Mouse (Mus musculus) neural tube, embryonic 15.5 days (tissue): ENCODE results near the gene Lmtk2. TPM values are rescaled to one million over a fixed set of nuclear protein-coding genes. Genes with fewer than 3 reads are reported as not detected.

ENCODE experiments used
- ATAC-seq: fragments of 200-750 bp; cut with Nextera tagmentation; 2 replicates; pipeline ENCODE4 v1.8.0; 2017; ENCODE audit warnings: mild to moderate bottlenecking, moderate TSS enrichment, moderate library complexity; ENCODE audit not compliant: low FRiP score
- H3K27ac ChIP-seq: fragments of 300-500 bp; sonication (generic); replicated peaks from 2 replicates; pipeline ENCODE4 v1.5.1; 2015; ENCODE audit warnings: mild to moderate bottlenecking, inconsistent platforms
- H3K27me3 ChIP-seq: fragments of 300-500 bp; sonication (generic); replicated peaks from 2 replicates; pipeline ENCODE4 v1.6.1; 2015; ENCODE audit warnings: inconsistent platforms
- H3K36me3 ChIP-seq: fragments of 300-500 bp; sonication (generic); 2 replicates; pipeline ENCODE4 v1.6.1; 2015; ENCODE audit warnings: inconsistent platforms
- H3K4me1 ChIP-seq: fragments of 300-500 bp; sonication (generic); 2 replicates; pipeline ENCODE4 v1.6.1; 2015; ENCODE audit warnings: inconsistent platforms
- H3K4me2 ChIP-seq: fragments of 300-500 bp; sonication (generic); 2 replicates; pipeline ENCODE4 v1.6.1; 2015; ENCODE audit warnings: inconsistent platforms, mild to moderate bottlenecking, moderate library complexity
- H3K4me3 ChIP-seq: fragments of 300-500 bp; sonication (generic); replicated peaks from 2 replicates; pipeline ENCODE4 v1.5.1; 2015; ENCODE audit warnings: mild to moderate bottlenecking, inconsistent platforms
- H3K9ac ChIP-seq: fragments of 300-500 bp; sonication (generic); replicated peaks from 2 replicates; pipeline ENCODE4 v1.6.1; 2015; ENCODE audit warnings: mild to moderate bottlenecking, inconsistent platforms
- H3K9me3 ChIP-seq: fragments of 300-500 bp; sonication (generic); replicated peaks from 2 replicates; pipeline ENCODE4 v1.6.1; 2016; ENCODE audit warnings: inconsistent platforms
- WGBS: fragments of 180-500 bp; shearing (Covaris S2); methylation state at CpG from one replicate; pipeline ENCODE4 v1.1.7; 2015; ENCODE audit warnings: mixed read lengths; 5-methylcytosine and 5-hydroxymethylcytosine counted together
- polyA plus RNA-seq: library from polyadenylated mRNA; unstranded; fragments of >200 nt; fragmentation: Nextera tagmentation; extraction: Ambion mirVana; gene quantifications from 2 replicates; pipeline ENCODE4 v1.2.1, GENCODE M21; 2015

Gene Lmtk2
- polyA plus RNA-seq, 1 experiment from 2014 or later, result 9.4 TPM

GRCm38 (mm10) chr5:144200616-144201015 lies 100.4 kb downstream of the Lmtk2 start:
- Histone ChIP-seq H3K27ac (no peak overlapping the region), H3K4me3 (no peak overlapping the region), H3K9me3 (no peaks in the 10 kb centered on the region), H3K4me2 (no peak overlapping the region), H3K27me3 (no peaks in the 10 kb centered on the region), H3K9ac (no peak overlapping the region), H3K4me1 (no peaks in the 10 kb centered on the region), H3K36me3 (peaks cover 73% of the 10 kb centered on the region)
- WGBS, result 74% methylated on average over 11 of the region's 11 CpGs
- ATAC-seq, result no peak

- Histone ChIP-seq H3K9me3 (no peaks in the 10 kb centered on the region), H3K27me3 (no peaks in the 10 kb centered on the region), H3K4me2 (no peak overlapping the region), H3K36me3 (peaks cover 86% of the 10 kb centered on the region), H3K27ac (no peak overlapping the region), H3K4me3 (no peak overlapping the region), H3K4me1 (no peaks in the 10 kb centered on the region), H3K9ac (no peak overlapping the region)
- 93% methylated on average over 6 of the region's 6 CpGs for WGBS
- ATAC-seq, result no peak
Measured at GRCm38 (mm10) chr5:144202430-144202829, 102.2 kb downstream of the Lmtk2 start.

- peaks cover 88% of the 10 kb centered on the region for H3K36me3 ChIP-seq
- H3K4me1 ChIP-seq, result no peaks in the 10 kb centered on the region
- no peak overlapping the region for H3K4me3 ChIP-seq
- no peak for ATAC-seq
- H3K9me3 ChIP-seq, result no peaks in the 10 kb centered on the region
- no peak overlapping the region for H3K27ac ChIP-seq
- H3K9ac ChIP-seq, result no peak overlapping the region
- no peak overlapping the region for H3K4me2 ChIP-seq
- H3K27me3 ChIP-seq, result no peaks in the 10 kb centered on the region
- 93% methylated on average over 10 of the region's 10 CpGs for WGBS
Measured at GRCm38 (mm10) chr5:144203398-144203959, 103.2 kb downstream of the Lmtk2 start.

DNA sequence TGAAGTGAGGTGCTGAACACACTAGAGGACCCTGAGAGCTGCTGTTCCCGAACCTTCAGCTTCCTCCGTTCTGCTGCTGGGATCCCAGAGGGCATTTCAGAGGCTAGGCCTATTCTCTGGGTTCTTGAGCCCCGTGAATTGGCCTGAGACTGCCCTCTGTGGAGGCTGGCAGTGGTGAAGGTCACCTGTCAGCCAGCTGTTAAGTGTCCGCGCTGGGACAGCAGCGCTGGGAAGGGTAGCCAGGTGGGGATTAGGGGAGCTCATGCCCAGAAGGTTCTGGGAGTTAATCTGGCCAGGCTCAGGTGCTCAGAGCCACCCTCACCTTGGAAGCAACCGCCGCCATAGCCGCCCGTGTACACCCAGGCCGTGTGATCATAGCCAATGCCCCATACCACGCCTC lies 104.1 kb downstream of the Lmtk2 start:
- Histone ChIP-seq H3K4me1 (no peaks in the 10 kb centered on the region), H3K9ac (no peak overlapping the region), H3K27ac (no peak overlapping the region), H3K9me3 (no peaks in the 10 kb centered on the region), H3K36me3 (peaks cover 88% of the 10 kb centered on the region), H3K4me2 (no peak overlapping the region), H3K4me3 (no peak overlapping the region), H3K27me3 (no peaks in the 10 kb centered on the region)
- 93% methylated on average over 12 of the region's 12 CpGs for WGBS
- ATAC-seq, result no peak

DNA sequence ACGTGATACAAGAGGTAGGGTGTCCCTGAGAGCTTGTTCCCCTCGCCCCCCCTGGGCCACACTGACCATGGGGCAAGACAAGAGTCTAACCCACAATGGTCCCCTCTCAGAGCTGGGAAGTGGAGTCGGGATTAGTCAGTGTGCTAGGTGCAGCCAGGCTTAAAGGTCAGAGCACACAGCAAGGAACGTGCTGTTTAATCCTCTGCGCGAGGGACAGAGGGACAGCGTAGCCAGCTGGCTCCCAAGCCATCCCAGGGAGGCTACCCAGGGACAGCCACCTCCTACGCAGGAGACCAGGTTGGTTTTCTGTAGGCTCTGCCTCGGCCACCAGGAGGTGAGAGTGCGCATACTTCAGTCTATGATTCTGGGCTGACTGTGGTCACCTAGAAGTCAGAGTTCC lies 104.7 kb downstream of the Lmtk2 start:
- Histone ChIP-seq H3K36me3 (peaks cover 90% of the 10 kb centered on the region), H3K4me1 (no peaks in the 10 kb centered on the region), H3K27me3 (no peaks in the 10 kb centered on the region), H3K4me2 (no peak overlapping the region), H3K4me3 (no peak overlapping the region), H3K9me3 (no peaks in the 10 kb centered on the region), H3K27ac (no peak overlapping the region), H3K9ac (no peak overlapping the region)
- WGBS, result 82% methylated on average over 10 of the region's 10 CpGs
- ATAC-seq, result no peak

DNA sequence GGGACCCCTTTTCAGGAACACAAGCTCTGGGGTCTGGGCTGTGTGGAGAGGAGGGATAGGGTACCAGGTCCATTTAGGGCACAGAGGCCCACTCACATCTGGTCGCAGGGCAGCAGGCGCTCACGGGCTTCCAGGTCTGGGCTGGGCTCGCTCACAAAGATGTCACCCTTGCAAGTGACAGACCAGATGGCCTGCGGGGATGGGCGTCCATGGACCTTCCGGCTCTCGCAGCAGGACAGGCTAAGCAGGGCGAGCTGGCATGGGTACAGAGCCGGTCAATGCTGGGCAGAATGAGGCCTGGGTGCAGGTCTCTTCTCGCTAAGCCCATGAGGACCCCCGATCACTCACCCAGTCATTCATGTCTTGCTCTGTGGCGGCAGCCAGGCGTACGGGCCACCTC lies 105.8 kb downstream of the Lmtk2 start:
- Histone ChIP-seq H3K4me2 (no peak overlapping the region), H3K4me3 (no peak overlapping the region), H3K4me1 (no peaks in the 10 kb centered on the region), H3K9me3 (no peaks in the 10 kb centered on the region), H3K27me3 (no peaks in the 10 kb centered on the region), H3K36me3 (peaks cover 91% of the 10 kb centered on the region), H3K9ac (no peak overlapping the region), H3K27ac (no peak overlapping the region)
- ATAC-seq, result no peak
- WGBS, result 96% methylated on average over 15 of the region's 15 CpGs

DNA sequence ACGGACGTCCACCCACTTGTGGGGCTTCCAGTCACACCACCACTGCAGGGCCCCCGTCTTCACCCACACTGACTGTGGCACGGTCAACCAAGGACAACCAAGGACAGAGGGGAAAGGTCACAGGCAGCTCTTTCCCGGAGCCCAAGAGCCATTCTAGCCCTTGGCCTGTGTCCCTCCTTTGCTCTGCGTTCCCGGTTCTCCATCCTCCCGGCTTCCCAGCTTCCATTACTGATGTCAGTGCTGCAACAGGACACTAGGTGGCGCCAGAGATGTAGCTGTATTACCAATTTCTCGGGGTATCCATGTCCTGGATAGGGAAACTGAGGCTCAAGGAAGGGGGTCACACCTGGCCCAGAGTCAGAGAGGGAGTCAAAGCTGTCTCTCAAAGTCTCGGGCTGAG lies 107.2 kb downstream of the Lmtk2 start:
- Histone ChIP-seq H3K4me1 (no peaks in the 10 kb centered on the region), H3K4me3 (no peak overlapping the region), H3K4me2 (no peak overlapping the region), H3K9ac (no peak overlapping the region), H3K36me3 (peaks cover 89% of the 10 kb centered on the region), H3K9me3 (no peaks in the 10 kb centered on the region), H3K27ac (no peak overlapping the region), H3K27me3 (no peaks in the 10 kb centered on the region)
- no peak for ATAC-seq
- 46% methylated on average over 11 of the region's 11 CpGs for WGBS

DNA sequence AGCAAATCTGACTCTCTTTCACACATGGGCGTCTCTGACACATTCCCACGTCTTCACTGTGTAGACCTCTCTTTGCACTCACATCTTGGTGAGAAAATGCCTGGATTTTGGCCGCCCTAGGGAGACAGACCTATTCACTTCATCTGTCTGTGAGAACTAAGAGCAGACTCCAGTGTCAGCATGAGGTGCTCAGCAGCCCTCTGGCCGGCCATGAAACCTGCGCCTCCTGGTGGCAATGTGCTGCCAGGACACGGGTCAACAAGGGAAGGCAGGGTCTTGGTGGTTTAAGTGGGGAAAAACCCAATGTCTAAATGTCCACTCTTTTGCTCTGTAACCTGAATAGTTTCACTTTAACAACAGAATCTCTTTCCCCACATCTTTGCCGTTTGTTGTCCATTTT lies 114.2 kb downstream of the Lmtk2 start:
- ATAC-seq, result no peak
- peaks cover 70% of the 10 kb centered on the region for H3K36me3 ChIP-seq
- no peak overlapping the region for H3K27ac ChIP-seq
- WGBS, result 33% methylated on average over 7 of the region's 7 CpGs
- H3K4me1 ChIP-seq, result 0 out of 2 replicates have a peak, but pooled peaks cover 3% of the 10 kb centered on the region
- no peaks in the 10 kb centered on the region for H3K27me3 ChIP-seq
- H3K4me2 ChIP-seq, result no peak overlapping the region
- H3K9me3 ChIP-seq, result no peaks in the 10 kb centered on the region
- no peak overlapping the region for H3K9ac ChIP-seq
- H3K4me3 ChIP-seq, result no peak overlapping the region

GRCm38 (mm10) chr5:144215992-144216391 lies 115.8 kb downstream of the Lmtk2 start:
- Histone ChIP-seq H3K4me1 (peaks cover 9% of the 10 kb centered on the region; the same call in 1 of the 2 replicates), H3K27ac (no peak overlapping the region), H3K36me3 (peaks cover 55% of the 10 kb centered on the region), H3K9ac (no peak overlapping the region), H3K9me3 (no peaks in the 10 kb centered on the region), H3K27me3 (no peaks in the 10 kb centered on the region), H3K4me3 (no peak overlapping the region), H3K4me2 (no peak overlapping the region)
- no peak for ATAC-seq
- 91% methylated on average over 2 of the region's 2 CpGs for WGBS

GRCm38 (mm10) chr5:144218061-144218460 lies 117.8 kb downstream of the Lmtk2 start:
- ATAC-seq, result no peak
- H3K4me3 ChIP-seq, result no peak overlapping the region
- no peak overlapping the region for H3K27ac ChIP-seq
- peaks cover 40% of the 10 kb centered on the region for H3K36me3 ChIP-seq
- no peak overlapping the region for H3K4me2 ChIP-seq
- H3K4me1 ChIP-seq, result peaks cover 29% of the 10 kb centered on the region
- WGBS, result 95% methylated on average over 7 of the region's 7 CpGs
- H3K27me3 ChIP-seq, result no peaks in the 10 kb centered on the region
- no peak overlapping the region for H3K9ac ChIP-seq
- no peaks in the 10 kb centered on the region for H3K9me3 ChIP-seq

GRCm38 (mm10) chr5:144219306-144219705 lies 119.1 kb downstream of the Lmtk2 start:
- no peaks in the 10 kb centered on the region for H3K27me3 ChIP-seq
- peaks cover 34% of the 10 kb centered on the region for H3K4me1 ChIP-seq
- no peak overlapping the region for H3K27ac ChIP-seq
- no peak overlapping the region for H3K9ac ChIP-seq
- H3K9me3 ChIP-seq, result no peaks in the 10 kb centered on the region
- peaks cover 28% of the 10 kb centered on the region for H3K36me3 ChIP-seq
- no peak overlapping the region for H3K4me3 ChIP-seq
- 81% methylated on average over 12 of the region's 12 CpGs for WGBS
- ATAC-seq, result no peak
- no peak overlapping the region for H3K4me2 ChIP-seq

GRCm38 (mm10) chr5:144219936-144220335 lies 119.7 kb downstream of the Lmtk2 start:
- Histone ChIP-seq H3K27me3 (no peaks in the 10 kb centered on the region), H3K4me1 (peaks cover 40% of the 10 kb centered on the region), H3K4me3 (no peak overlapping the region), H3K36me3 (peaks cover 22% of the 10 kb centered on the region), H3K27ac (no peak overlapping the region), H3K9me3 (no peaks in the 10 kb centered on the region), H3K4me2 (no peak overlapping the region), H3K9ac (no peak overlapping the region)
- ATAC-seq, result no peak
- 94% methylated on average over 5 of the region's 5 CpGs for WGBS

- no peak overlapping the region for H3K27ac ChIP-seq
- H3K4me1 ChIP-seq, result peaks cover 41% of the 10 kb centered on the region
Measured at GRCm38 (mm10) chr5:144221305-144221704, 121.1 kb downstream of the Lmtk2 start.

More at GRCm38 (mm10) chr5:144221305-144221704, 121.1 kb downstream of the Lmtk2 start:
- Histone ChIP-seq H3K9me3 (no peaks in the 10 kb centered on the region), H3K4me3 (no peak overlapping the region), H3K36me3 (peaks cover 11% of the 10 kb centered on the region), H3K27me3 (no peaks in the 10 kb centered on the region), H3K9ac (no peak overlapping the region), H3K4me2 (no peak overlapping the region)
- no peak for ATAC-seq
- 67% methylated on average over 4 of the region's 4 CpGs for WGBS
